Mouse (Mus musculus): ENCODE data around the gene Vsx2. TPM values are rescaled to one million over a fixed set of nuclear protein-coding genes. Genes with fewer than 3 reads are reported as not detected.

Gene Vsx2
- polyA plus RNA-seq, 1 experiment = not detected

- 4% methylated on average over 10 of the region's 10 CpGs for WGBS
- Histone ChIP-seq H3K4me3 (ENCODE audit: insufficient read depth, low read depth, low read length) (peak overlapping the region; percentile 46), H3K36me3 (ENCODE audit: control insufficient read depth, insufficient read depth, low read length) (no peaks in the 10 kb centered on the region), H3K27ac (ENCODE audit: insufficient read depth, low read depth, low read length) (peak overlapping the region; percentile 24; the same call in 1 of the 2 replicates), H3K27me3 (replicated peaks; ENCODE audit: control insufficient read depth, insufficient read depth, low read length) (no peaks in the 10 kb centered on the region), H3K4me1 (ENCODE audit: control insufficient read depth, insufficient read depth, low read length) (0 out of 2 replicates have a peak, but pooled peaks cover 2% of the 10 kb centered on the region)
- TF ChIP-seq CTCF (conservative IDR thresholded peaks at IDR 0.05; ENCODE audit: insufficient read depth, insufficient read length, low read depth, low read length) (peak; percentile 30; the same call in 1 of the 2 replicates), POLR2A (IDR thresholded peaks at IDR 0.05; ENCODE audit: low read depth, low read length) (no peak)
- peak; percentile 37 for DNase-seq
Measured at GRCm38 (mm10) chr12:84617663-84618062, 48.1 kb downstream of the Vsx2 start.

GRCm38 (mm10) chr12:84620975-84621374 is 51.4 kb downstream of the Vsx2 start:
- TF ChIP-seq CTCF (conservative IDR thresholded peaks at IDR 0.05; ENCODE audit: insufficient read depth, insufficient read length, low read depth, low read length) = no peak
- TF ChIP-seq POLR2A (IDR thresholded peaks at IDR 0.05; ENCODE audit: low read depth, low read length) = no peak
- peak; percentile 22 for DNase-seq
- no peak overlapping the region for H3K27ac ChIP-seq (ENCODE audit: insufficient read depth, low read depth, low read length)
- H3K4me3 ChIP-seq (ENCODE audit: insufficient read depth, low read depth, low read length) = no peak overlapping the region
- H3K27me3 ChIP-seq (replicated peaks; ENCODE audit: control insufficient read depth, insufficient read depth, low read length) = no peaks in the 10 kb centered on the region
- no peaks in the 10 kb centered on the region for H3K36me3 ChIP-seq (ENCODE audit: control insufficient read depth, insufficient read depth, low read length)
- no peaks in the 10 kb centered on the region for H3K4me1 ChIP-seq (ENCODE audit: control insufficient read depth, insufficient read depth, low read length)

- Histone ChIP-seq H3K4me1 (ENCODE audit: control insufficient read depth, insufficient read depth, low read length) (no peaks in the 10 kb centered on the region), H3K4me3 (ENCODE audit: insufficient read depth, low read depth, low read length) (no peak overlapping the region), H3K36me3 (ENCODE audit: control insufficient read depth, insufficient read depth, low read length) (no peaks in the 10 kb centered on the region), H3K27ac (ENCODE audit: insufficient read depth, low read depth, low read length) (peak overlapping the region; percentile 77; the same call in 1 of the 2 replicates), H3K27me3 (replicated peaks; ENCODE audit: control insufficient read depth, insufficient read depth, low read length) (no peaks in the 10 kb centered on the region)
- WGBS = 23% methylated on average over 8 of the region's 8 CpGs
- DNase-seq = peak; percentile 52
- TF ChIP-seq POLR2A (IDR thresholded peaks at IDR 0.05; ENCODE audit: low read depth, low read length) (no peak), CTCF (conservative IDR thresholded peaks at IDR 0.05; ENCODE audit: insufficient read depth, insufficient read length, low read depth, low read length) (no peak)
Measured at GRCm38 (mm10) chr12:84624601-84625000, 55.0 kb downstream of the Vsx2 start.

GRCm38 (mm10) chr12:84625116-84625515 is 55.6 kb downstream of the Vsx2 start:
- Histone ChIP-seq H3K36me3 (ENCODE audit: control insufficient read depth, insufficient read depth, low read length) (no peaks in the 10 kb centered on the region), H3K27me3 (replicated peaks; ENCODE audit: control insufficient read depth, insufficient read depth, low read length) (no peaks in the 10 kb centered on the region), H3K4me3 (ENCODE audit: insufficient read depth, low read depth, low read length) (no peak overlapping the region), H3K27ac (ENCODE audit: insufficient read depth, low read depth, low read length) (no peak overlapping the region), H3K4me1 (ENCODE audit: control insufficient read depth, insufficient read depth, low read length) (no peaks in the 10 kb centered on the region)
- no peak for DNase-seq
- 8% methylated on average over 9 of the region's 9 CpGs for WGBS
- TF ChIP-seq POLR2A (IDR thresholded peaks at IDR 0.05; ENCODE audit: low read depth, low read length) (no peak), CTCF (conservative IDR thresholded peaks at IDR 0.05; ENCODE audit: insufficient read depth, insufficient read length, low read depth, low read length) (no peak)

- no peak overlapping the region for H3K27ac ChIP-seq (ENCODE audit: insufficient read depth, low read depth, low read length)
- no peaks in the 10 kb centered on the region; the same call in 1 of the 2 replicates for H3K27me3 ChIP-seq (replicated peaks; ENCODE audit: control insufficient read depth, insufficient read depth, low read length)
- DNase-seq = no peak
- no peaks in the 10 kb centered on the region for H3K36me3 ChIP-seq (ENCODE audit: control insufficient read depth, insufficient read depth, low read length)
- WGBS = 77% methylated on average over 3 of the region's 3 CpGs
- H3K4me3 ChIP-seq (ENCODE audit: insufficient read depth, low read depth, low read length) = no peak overlapping the region
- H3K4me1 ChIP-seq (ENCODE audit: control insufficient read depth, insufficient read depth, low read length) = no peaks in the 10 kb centered on the region
- no peak for TF ChIP-seq POLR2A (IDR thresholded peaks at IDR 0.05; ENCODE audit: low read depth, low read length)
- no peak for TF ChIP-seq CTCF (conservative IDR thresholded peaks at IDR 0.05; ENCODE audit: insufficient read depth, insufficient read length, low read depth, low read length)
Measured at GRCm38 (mm10) chr12:84631867-84632266, 62.3 kb downstream of the Vsx2 start.

- 14% methylated on average over 6 of the region's 6 CpGs for WGBS
Measured at GRCm38 (mm10) chr12:84640253-84640652, 70.7 kb downstream of the Vsx2 start.

GRCm38 (mm10) chr12:84640654-84641053 is 71.1 kb downstream of the Vsx2 start, which contains the start of gene Vrtn:
Vrtn (plus strand) TSS chr12:84641019.
- Histone ChIP-seq H3K4me1 (ENCODE audit: control insufficient read depth, insufficient read depth, low read length) (no peaks in the 10 kb centered on the region), H3K27me3 (replicated peaks; ENCODE audit: control insufficient read depth, insufficient read depth, low read length) (no peaks in the 10 kb centered on the region; the same call in 1 of the 2 replicates), H3K27ac (ENCODE audit: insufficient read depth, low read depth, low read length) (no peak within 1 kb of the TSS), H3K36me3 (ENCODE audit: control insufficient read depth, insufficient read depth, low read length) (no peaks in the 10 kb centered on the region), H3K4me3 (ENCODE audit: insufficient read depth, low read depth, low read length) (no peak within 1 kb of the TSS)
- WGBS = 13% methylated on average over 9 of the region's 9 CpGs
- no peak for TF ChIP-seq CTCF (conservative IDR thresholded peaks at IDR 0.05; ENCODE audit: insufficient read depth, insufficient read length, low read depth, low read length)
- no peak for TF ChIP-seq POLR2A (IDR thresholded peaks at IDR 0.05; ENCODE audit: low read depth, low read length)
- DNase-seq = no peak

More at GRCm38 (mm10) chr12:84640253-84640652, 70.7 kb downstream of the Vsx2 start:
- TF ChIP-seq POLR2A (IDR thresholded peaks at IDR 0.05; ENCODE audit: low read depth, low read length) (no peak), CTCF (conservative IDR thresholded peaks at IDR 0.05; ENCODE audit: insufficient read depth, insufficient read length, low read depth, low read length) (no peak)
- DNase-seq = no peak
- no peak overlapping the region for H3K4me3 ChIP-seq (ENCODE audit: insufficient read depth, low read depth, low read length)
- no peaks in the 10 kb centered on the region for H3K4me1 ChIP-seq (ENCODE audit: control insufficient read depth, insufficient read depth, low read length)
- no peaks in the 10 kb centered on the region; the same call in 1 of the 2 replicates for H3K27me3 ChIP-seq (replicated peaks; ENCODE audit: control insufficient read depth, insufficient read depth, low read length)
- H3K27ac ChIP-seq (ENCODE audit: insufficient read depth, low read depth, low read length) = no peak overlapping the region
- H3K36me3 ChIP-seq (ENCODE audit: control insufficient read depth, insufficient read depth, low read length) = no peaks in the 10 kb centered on the region

Other genes starting within 250 kb of the Vsx2 start
- gene Coq6, start 208.1 kb upstream of the Vsx2 start, polyA plus RNA-seq (2012; rRNA removed) = 47.7 and 51.2 TPM in 2 replicates
- 1.2 and 1.3 TPM in 2 replicates for gene Fam161b, start 207.9 kb upstream of the Vsx2 start, polyA plus RNA-seq (2012; rRNA removed)
- 100 and 111 TPM in 2 replicates for gene Entpd5, start 160.7 kb upstream of the Vsx2 start, polyA plus RNA-seq (2012; rRNA removed)
- 0.46 and 0.58 TPM in 2 replicates for gene Bbof1, start 160.7 kb upstream of the Vsx2 start, polyA plus RNA-seq (2012; rRNA removed)
- gene Rnf113a2, start 152.6 kb upstream of the Vsx2 start, polyA plus RNA-seq (2012; rRNA removed) = 5.6 and 6.2 TPM in 2 replicates
- gene Aldh6a1, start 118.8 kb upstream of the Vsx2 start, polyA plus RNA-seq (2012; rRNA removed) = 245 and 297 TPM in 2 replicates
- 21.6 and 26.3 TPM in 2 replicates for gene Lin52, start 118.3 kb upstream of the Vsx2 start, polyA plus RNA-seq (2012; rRNA removed)
- gene Abcd4, start 47.7 kb downstream of the Vsx2 start, polyA plus RNA-seq (2012; rRNA removed) = 57.7 and 63.3 TPM in 2 replicates
- not detected in 2 replicates for gene Vrtn, start 71.3 kb downstream of the Vsx2 start, polyA plus RNA-seq (2012; rRNA removed)
- not detected in 2 replicates for gene Syndig1l, start 129.1 kb downstream of the Vsx2 start, polyA plus RNA-seq (2012; rRNA removed)
- gene Npc2, start 203.4 kb downstream of the Vsx2 start, polyA plus RNA-seq (2012; rRNA removed) = 169 and 179 TPM in 2 replicates
- 98.5 and 105 TPM in 2 replicates for gene Isca2, start 203.5 kb downstream of the Vsx2 start, polyA plus RNA-seq (2012; rRNA removed)

Measured in kidney, adult 2 months (tissue).